Mouse (Mus musculus) C2C12 (cell line): ENCODE measurements around the gene Defb21.

Source experiments
- CTCF ChIP-seq: IDR thresholded peaks from one replicate; pipeline ENCODE4 v1.5.1; 2011; ENCODE audit not compliant: control insufficient read depth, insufficient read depth, insufficient read length
- MYOD1 ChIP-seq: IDR thresholded peaks from one replicate; pipeline ENCODE4 v1.6.1; 2011; ENCODE audit warnings: low read depth; ENCODE audit not compliant: control insufficient read depth, insufficient read length
- USF1 ChIP-seq: IDR thresholded peaks from one replicate; pipeline ENCODE4 v1.6.1; 2011; ENCODE audit warnings: low read depth, mild to moderate bottlenecking, control low read depth, moderate library complexity

DNA sequence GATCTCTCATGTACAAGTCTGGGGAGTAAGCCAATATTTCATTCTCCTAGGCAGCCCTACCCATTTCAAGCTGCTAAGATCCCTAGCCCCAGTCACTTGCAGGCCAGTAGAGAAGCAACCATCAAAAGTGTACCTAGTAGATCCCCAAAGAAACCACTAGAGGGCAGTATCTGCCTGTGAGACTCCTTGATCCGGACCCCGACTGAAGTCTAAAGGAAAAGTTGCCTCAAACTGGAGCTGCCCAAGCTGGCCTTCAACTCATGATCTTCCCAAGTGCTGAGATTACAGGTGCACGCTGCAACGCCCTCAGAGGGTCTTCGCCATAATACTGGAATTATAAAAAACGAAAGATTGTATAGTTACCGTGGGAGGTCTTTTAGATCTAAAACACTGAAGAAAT, 43.0 kb downstream of the Defb21 start:
- no peak for TF ChIP-seq CTCF
- no peak for TF ChIP-seq USF1
- no peak for TF ChIP-seq MYOD1
